Mouse (Mus musculus): ENCODE measurements around the gene Gk5.

- TF ChIP-seq ZC3H11A (IDR thresholded peaks at IDR 0.05; ENCODE audit: borderline replicate concordance, low read depth, low read length) (no peak), CHD2 (IDR thresholded peaks at IDR 0.05; ENCODE audit: low read depth, low read length) (no peak), ZNF384 (IDR thresholded peaks at IDR 0.05; ENCODE audit: low read depth, low read length) (no peak), HCFC1 (IDR thresholded peaks at IDR 0.05; ENCODE audit: borderline replicate concordance, insufficient read depth, low read length) (no peak), MAFK (IDR thresholded peaks at IDR 0.05; ENCODE audit: insufficient read depth, low read depth, low read length) (no peak)
Observed at GRCm38 (mm10) chr9:96087671-96088070, 31.5 kb upstream of the Gk5 start.

Data from ES-E14 (cell line).